Mouse (Mus musculus) lung, embryonic 16.5 days (tissue): ENCODE results near the gene Gm20425. TPM values are rescaled to one million over a fixed set of nuclear protein-coding genes. Genes with fewer than 3 reads are reported as not detected.
A peak's percentile ranks its signal among the peaks of the same experiment; 100 is the strongest.

Experiments used
- ATAC-seq: fragments of 200-750 bp; cut with Nextera tagmentation; 2 replicates; pipeline ENCODE4 v1.8.0; 2017; ENCODE audit warnings: low read depth, mild to moderate bottlenecking, moderate library complexity
- H3K27ac ChIP-seq: fragments of 300-500 bp; sonication (generic); 2 replicates; pipeline ENCODE4 v1.5.1; 2014; ENCODE audit warnings: mild to moderate bottlenecking, control low read depth, low read length
- H3K27me3 ChIP-seq: fragments of 300-500 bp; sonication (generic); 2 replicates; pipeline ENCODE4 v1.6.1; 2014; ENCODE audit warnings: low read depth, low read length, mixed read lengths; ENCODE audit not compliant: control insufficient read depth, insufficient read depth
- H3K36me3 ChIP-seq: fragments of 300-500 bp; sonication (generic); 2 replicates; pipeline ENCODE4 v1.6.1; 2014; ENCODE audit warnings: low read length; ENCODE audit not compliant: control insufficient read depth, insufficient read depth
- H3K4me1 ChIP-seq: fragments of 300-500 bp; sonication (generic); replicated peaks from 2 replicates; pipeline ENCODE4 v1.6.1; 2014; ENCODE audit warnings: low read length, mixed read lengths; ENCODE audit not compliant: control insufficient read depth, insufficient read depth
- H3K4me2 ChIP-seq: fragments of 300-500 bp; sonication (generic); 2 replicates; pipeline ENCODE4 v1.6.1; 2014; ENCODE audit warnings: low read depth, low read length, control low read depth
- H3K4me3 ChIP-seq: fragments of 300-500 bp; sonication (generic); 2 replicates; pipeline ENCODE4 v1.5.1; 2014; ENCODE audit warnings: mild to moderate bottlenecking, low read length, control low read depth
- H3K9ac ChIP-seq: fragments of 300-500 bp; sonication (generic); 2 replicates; pipeline ENCODE4 v1.6.1; 2014; ENCODE audit warnings: low read length, control low read depth
- H3K9me3 ChIP-seq: fragments of 300-500 bp; sonication (generic); 2 replicates; pipeline ENCODE4 v1.6.1; 2016; ENCODE audit warnings: low read length; ENCODE audit not compliant: control insufficient read depth
- WGBS: fragments of 180-500 bp; shearing (Covaris S2); extraction: QIAGEN DNeasy Blood & Tissue Kit; methylation state at CpG from one replicate; pipeline ENCODE4 v1.1.7; 2014; 5-methylcytosine and 5-hydroxymethylcytosine counted together
- polyA plus RNA-seq: library from polyadenylated mRNA; unstranded; fragments of >200 nt; fragmentation: Nextera tagmentation; extraction: Ambion mirVana; gene quantifications from 2 replicates; pipeline ENCODE4 v1.2.1, GENCODE M21; 2015

Gm20425 gene
- polyA plus RNA-seq, 1 experiment from 2014 or later: 0.50 TPM

GRCm38 (mm10) chr9:103149074-103149799, 80.9 kb downstream of the Gm20425 start:
- H3K4me3 ChIP-seq: no peak overlapping the region
- no peak overlapping the region for H3K4me2 ChIP-seq
- H3K4me1 ChIP-seq: no peaks in the 10 kb centered on the region; the same call in 1 of the 2 replicates
- H3K27me3 ChIP-seq: no peaks in the 10 kb centered on the region
- H3K9ac ChIP-seq: no peak overlapping the region
- no peaks in the 10 kb centered on the region for H3K36me3 ChIP-seq
- no peak overlapping the region for H3K27ac ChIP-seq
- whole genome bisulfite sequencing: 75% methylated on average over 12 of the region's 12 CpGs
- no peak for ATAC-seq
- H3K9me3 ChIP-seq: no peaks in the 10 kb centered on the region

GRCm38 (mm10) chr9:103147103-103147502, 83.0 kb downstream of the Gm20425 start:
- Histone ChIP-seq H3K4me3 (no peak overlapping the region), H3K4me1 (no peaks in the 10 kb centered on the region; the same call in 1 of the 2 replicates), H3K27ac (no peak overlapping the region), H3K9ac (no peak overlapping the region), H3K9me3 (no peaks in the 10 kb centered on the region), H3K36me3 (no peaks in the 10 kb centered on the region), H3K4me2 (no peak overlapping the region), H3K27me3 (no peaks in the 10 kb centered on the region)
- no peak for ATAC-seq
- 48% methylated on average over 13 of the region's 13 CpGs for WGBS

DNA sequence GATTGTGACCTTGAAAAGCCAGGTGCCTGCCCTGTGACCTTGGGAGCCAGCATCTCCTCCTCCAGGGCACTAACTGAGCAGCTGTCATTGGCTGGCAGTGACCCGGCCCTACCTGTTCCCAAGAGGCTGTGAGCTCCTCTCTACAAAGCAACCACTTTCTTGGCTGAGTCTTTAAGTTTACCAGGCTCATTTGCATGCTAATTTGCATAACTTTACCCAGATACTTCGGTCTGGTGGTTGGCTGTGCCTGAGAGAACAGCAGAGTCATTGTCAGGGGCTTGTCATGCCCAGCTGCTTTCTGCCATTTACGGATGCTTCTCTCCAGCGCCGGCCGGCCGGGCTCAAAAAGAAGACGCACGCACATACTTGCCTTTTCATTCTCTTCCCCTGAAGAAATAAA, 83.4 kb downstream of the Gm20425 start:
- WGBS: 43% methylated on average over 9 of the region's 9 CpGs

DNA sequence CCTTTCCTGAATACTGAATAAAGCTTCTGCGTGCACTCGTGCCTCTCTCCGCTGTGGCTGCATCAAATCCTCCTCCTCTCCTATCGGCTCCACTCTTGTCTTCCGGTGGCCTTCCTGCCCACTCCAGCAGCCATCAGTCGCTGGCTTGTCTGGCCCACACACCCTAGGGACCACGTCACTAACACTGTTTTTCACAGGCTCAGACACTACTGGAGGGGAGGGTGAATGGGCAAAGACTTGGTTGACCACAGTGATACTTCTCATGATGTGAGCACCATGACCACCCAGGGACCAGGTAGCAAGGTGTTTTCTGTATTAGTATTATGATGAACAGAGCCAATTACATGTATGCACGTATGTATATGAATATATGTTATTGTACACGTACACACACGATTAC, 83.8 kb downstream of the Gm20425 start:
- H3K4me1 ChIP-seq: no peaks in the 10 kb centered on the region; the same call in 1 of the 2 replicates
- H3K4me3 ChIP-seq: no peak overlapping the region
- no peaks in the 10 kb centered on the region for H3K27me3 ChIP-seq
- H3K27ac ChIP-seq: no peak overlapping the region
- no peak overlapping the region for H3K4me2 ChIP-seq
- H3K36me3 ChIP-seq: no peaks in the 10 kb centered on the region
- ATAC-seq: no peak
- no peaks in the 10 kb centered on the region for H3K9me3 ChIP-seq
- WGBS: 81% methylated on average over 10 of the region's 10 CpGs
- no peak overlapping the region for H3K9ac ChIP-seq

More for the DNA sequence above, 83.4 kb downstream of the Gm20425 start:
- no peaks in the 10 kb centered on the region; the same call in 1 of the 2 replicates for H3K4me1 ChIP-seq
- ATAC-seq: no peak
- no peak overlapping the region for H3K9ac ChIP-seq
- no peak overlapping the region for H3K4me3 ChIP-seq
- H3K4me2 ChIP-seq: no peak overlapping the region
- H3K9me3 ChIP-seq: no peaks in the 10 kb centered on the region
- no peaks in the 10 kb centered on the region for H3K36me3 ChIP-seq
- no peak overlapping the region for H3K27ac ChIP-seq
- H3K27me3 ChIP-seq: no peaks in the 10 kb centered on the region

DNA sequence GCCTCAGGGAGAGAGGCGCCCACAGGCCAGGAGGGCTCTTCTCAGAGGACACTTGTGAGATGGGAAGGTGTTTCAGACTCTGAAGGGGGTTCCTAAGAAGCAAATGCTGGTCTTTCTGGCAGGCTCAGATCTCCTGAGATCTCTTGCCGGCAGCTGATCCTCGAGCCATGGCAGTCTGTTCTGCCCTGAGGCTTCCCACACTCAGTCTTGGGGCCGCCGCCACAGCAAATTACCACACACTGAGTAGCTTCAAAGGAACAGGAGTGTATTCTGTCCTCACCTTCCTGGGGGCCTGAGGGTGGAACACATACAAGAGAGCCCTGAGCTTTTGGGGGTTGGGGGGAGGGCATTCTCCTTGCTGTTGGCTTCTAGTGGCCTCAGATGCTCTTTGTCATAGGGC, 84.8 kb downstream of the Gm20425 start:
- Histone ChIP-seq H3K4me2 (no peak overlapping the region), H3K27ac (no peak overlapping the region), H3K27me3 (no peaks in the 10 kb centered on the region), H3K36me3 (no peaks in the 10 kb centered on the region), H3K4me3 (no peak overlapping the region), H3K9me3 (no peaks in the 10 kb centered on the region), H3K4me1 (no peaks in the 10 kb centered on the region; the same call in 1 of the 2 replicates), H3K9ac (no peak overlapping the region)
- no peak for ATAC-seq
- WGBS: 55% methylated on average over 5 of the region's 5 CpGs

DNA sequence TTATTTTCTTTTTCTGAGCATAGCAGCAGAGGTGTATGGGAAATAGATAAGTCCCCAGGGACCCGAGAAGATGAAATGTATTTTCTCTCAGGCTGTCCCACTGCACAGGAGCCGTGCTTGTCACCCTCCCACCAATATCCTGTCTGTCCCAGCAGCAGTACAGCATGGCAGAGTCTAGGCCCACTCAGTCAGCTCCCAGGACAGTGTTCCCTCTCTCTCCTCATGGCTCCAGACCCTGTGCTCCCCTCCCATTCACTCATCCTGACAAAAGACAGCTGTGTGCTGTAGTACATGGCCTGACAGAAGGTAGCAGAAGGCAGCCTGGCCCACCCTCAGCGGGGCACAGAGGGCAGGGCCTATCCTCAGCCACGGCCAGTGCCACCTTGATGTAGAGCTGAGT, 86.2 kb downstream of the Gm20425 start:
- Histone ChIP-seq H3K27ac (no peak overlapping the region), H3K4me3 (no peak overlapping the region), H3K27me3 (no peaks in the 10 kb centered on the region), H3K36me3 (no peaks in the 10 kb centered on the region), H3K4me1 (no peaks in the 10 kb centered on the region; the same call in 1 of the 2 replicates), H3K9ac (no peak overlapping the region), H3K4me2 (no peak overlapping the region), H3K9me3 (no peaks in the 10 kb centered on the region)
- ATAC-seq: 0 out of 2 replicates have a peak, but pooled peaks have one; percentile 31
- WGBS: 45% methylated on average over 4 of the region's 4 CpGs

GRCm38 (mm10) chr9:103141266-103141665, 88.8 kb downstream of the Gm20425 start:
- Histone ChIP-seq H3K4me2 (no peak overlapping the region), H3K27me3 (no peaks in the 10 kb centered on the region), H3K9ac (no peak overlapping the region), H3K27ac (no peak overlapping the region), H3K36me3 (no peaks in the 10 kb centered on the region), H3K9me3 (no peaks in the 10 kb centered on the region), H3K4me3 (no peak overlapping the region), H3K4me1 (no peaks in the 10 kb centered on the region)
- WGBS: 82% methylated on average over 7 of the region's 7 CpGs
- ATAC-seq: no peak

DNA sequence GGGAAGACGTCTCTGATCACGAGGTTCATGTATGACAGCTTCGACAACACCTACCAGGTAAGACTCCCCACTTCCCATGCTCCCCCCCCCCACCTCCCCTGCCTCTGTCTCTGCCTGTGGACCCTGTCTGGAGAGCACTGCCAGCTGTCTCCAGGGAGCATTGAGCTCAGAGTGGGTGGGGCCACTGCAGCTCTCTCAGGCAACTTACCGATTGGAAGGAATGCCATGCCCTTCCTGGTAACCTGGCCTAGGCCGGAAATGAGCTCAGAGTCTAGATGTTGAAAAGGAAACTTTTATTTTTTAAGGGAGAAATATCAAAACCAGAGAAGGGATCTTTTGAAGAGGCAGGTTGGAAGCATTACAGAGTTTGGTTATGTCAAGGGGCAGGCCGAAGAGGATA, 89.7 kb downstream of the Gm20425 start:
- ATAC-seq: no peak
- Histone ChIP-seq H3K27ac (no peak overlapping the region), H3K4me2 (no peak overlapping the region), H3K27me3 (no peaks in the 10 kb centered on the region), H3K36me3 (no peaks in the 10 kb centered on the region), H3K4me1 (no peaks in the 10 kb centered on the region), H3K9ac (no peak overlapping the region), H3K4me3 (no peak overlapping the region), H3K9me3 (no peaks in the 10 kb centered on the region)
- WGBS: 72% methylated on average over 6 of the region's 6 CpGs
